9 mouse cellular contexts compared by ENCODE assay signal in the genomic region with DNA sequence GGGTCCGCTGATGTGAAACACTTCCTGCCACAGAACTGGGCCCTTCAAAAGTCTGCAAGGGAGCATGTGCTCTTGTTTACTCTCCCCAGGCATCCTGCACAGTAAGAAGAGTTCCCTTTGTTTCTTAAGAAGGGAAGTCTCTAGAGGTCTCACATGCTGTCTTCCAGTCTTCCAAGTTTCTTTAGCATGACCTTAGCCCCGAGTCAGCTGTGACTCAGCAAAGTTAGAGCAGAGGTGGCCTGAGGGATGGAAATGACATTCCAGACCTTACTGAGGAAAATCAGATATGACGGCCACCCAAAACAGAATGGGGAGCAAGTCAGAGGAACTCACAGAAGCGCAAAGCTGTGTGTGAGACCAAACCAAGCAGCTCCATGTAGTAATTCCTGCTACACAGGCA. TPM values are rescaled to one million over a fixed set of nuclear protein-coding genes. Genes with fewer than 3 reads are reported as not detected.
A peak's percentile ranks its signal among the peaks of the same experiment; 100 is the strongest.
DNase-seq lines count a peak whose midpoint lies in the region; TF ChIP-seq lines count a peak whose summit lies in the region.
"Had no signal": no experiment of that assay in that cellular context is flagged by ENCODE, and none has a peak within 500 bp of the region (broad histone marks: within the 10 kb centered on the region; RNA-seq: fewer than 3 reads in every experiment).

No protein-coding gene starts in this region.

- 66% methylated on average over 4 of the region's 4 CpGs for WGBS in cerebellum, adult 2 months

- peak; percentile 93 for DNase-seq in heart, adult 11 months
- no peak for DNase-seq in heart, postnatal 25 days (ENCODE audit: low spot score)
- peak; percentile 24 for DNase-seq in Muller cell, postnatal 12 days (ENCODE audit: inconsistent ontology term)
- peak; percentile 43 for DNase-seq in kidney, postnatal 10 days
- no peak for DNase-seq in right cerebral cortex, adult 18-20 months
- DNase-seq in cerebellum, adult 2 months, result no peak
- DNase-seq in urinary bladder, postnatal 25 days (ENCODE audit: low spot score), result no peak

- peaks cover 16% of the 10 kb centered on the region for H3K4me1 ChIP-seq in embryonic fibroblast, embryonic 13.5 days (ENCODE audit: control insufficient read depth, insufficient read depth, low read length)
- H3K4me1 ChIP-seq in cerebellum, adult 2 months (ENCODE audit: control insufficient read depth, insufficient read depth, low read length), result peaks cover 30% of the 10 kb centered on the region

- H3K27ac ChIP-seq in embryonic fibroblast, embryonic 13.5 days (ENCODE audit: insufficient read depth, low read length), result peak overlapping the region; percentile 9; the same call in 1 of the 2 replicates
- no peak overlapping the region for H3K27ac ChIP-seq in cerebellum, adult 2 months (ENCODE audit: insufficient read depth, low read length)
- H3K27ac ChIP-seq: liver, embryonic 14.5 days had no signal

- no peak overlapping the region for H3K4me3 ChIP-seq in embryonic fibroblast, embryonic 13.5 days (ENCODE audit: insufficient read depth, low read length)
- no peak overlapping the region for H3K4me3 ChIP-seq in cerebellum, adult 2 months (replicated peaks; ENCODE audit: insufficient read depth, low read depth, low read length)

- intact Hi-C loops in heart, postnatal 25 days (cut with DNase I), result no loop called here

- no peaks in the 10 kb centered on the region for H3K27me3 ChIP-seq in cerebellum, adult 2 months (ENCODE audit: control insufficient read depth, insufficient read depth, low read length)

- TF ChIP-seq POLR2A in embryonic fibroblast, embryonic 13.5 days (IDR thresholded peaks at IDR 0.05; ENCODE audit: low read depth, low read length), result no peak
- TF ChIP-seq POLR2A in cerebellum, adult 2 months (IDR thresholded peaks at IDR 0.05; ENCODE audit: borderline replicate concordance, insufficient read depth, low read length), result no peak

- TF ChIP-seq CTCF in embryonic fibroblast, embryonic 13.5 days (IDR thresholded peaks at IDR 0.05; ENCODE audit: borderline replicate concordance, insufficient read depth, low read length), result no peak
- no peak for TF ChIP-seq CTCF in cerebellum, adult 2 months (IDR thresholded peaks at IDR 0.05; ENCODE audit: borderline replicate concordance, insufficient read depth, low read depth, low read length)

RNA-seq across cellular contexts. Expression of a gene that starts 37.8 kb away (rescaled TPM):
- total RNA-seq in heart, postnatal 25 days (2021), result 10 to 100 TPM; 27.3 to 29.7 TPM
- 20.7 and 21.2 TPM in 2 replicates for polyA plus RNA-seq in embryonic fibroblast, embryonic 13.5 days (2011; ENCODE audit: insufficient read length, low read depth, missing spikeins)
- 16.6 and 18.6 TPM in 2 replicates for polyA plus RNA-seq in cerebellum, adult 2 months (2012; rRNA removed)

RNA-seq across cellular contexts. Expression of a gene that starts 56.2 kb away (rescaled TPM):
- total RNA-seq in heart, postnatal 25 days (2021), result 10 to 100 TPM; 22.7 to 23.5 TPM
- polyA plus RNA-seq in embryonic fibroblast, embryonic 13.5 days (2011; ENCODE audit: insufficient read length, low read depth, missing spikeins), result 14.4 and 15.1 TPM in 2 replicates
- polyA plus RNA-seq in cerebellum, adult 2 months (2012; rRNA removed), result 34.7 TPM in 2 replicates

Comparison
In these comparisons a context has a peak if more than half of its experiments do, and no peak if none do; other contexts are left out.
1. DNase-seq: peak in heart, adult 11 months (single experiment), Muller cell, postnatal 12 days (single experiment) and kidney, postnatal 10 days (single experiment); none in heart, postnatal 25 days (single experiment), right cerebral cortex, adult 18-20 months (single experiment), cerebellum, adult 2 months (0 of 2) and urinary bladder, postnatal 25 days (single experiment).